Mouse (Mus musculus) retina, adult 2 months (tissue): ENCODE data around the gene Cped1.

Source experiments
- DNase-seq: peaks from one replicate; pipeline ENCODE4 v3.0.0-alpha.2; 2012; ENCODE audit warnings: low read depth, low spot score

Gene Cped1

DNA sequence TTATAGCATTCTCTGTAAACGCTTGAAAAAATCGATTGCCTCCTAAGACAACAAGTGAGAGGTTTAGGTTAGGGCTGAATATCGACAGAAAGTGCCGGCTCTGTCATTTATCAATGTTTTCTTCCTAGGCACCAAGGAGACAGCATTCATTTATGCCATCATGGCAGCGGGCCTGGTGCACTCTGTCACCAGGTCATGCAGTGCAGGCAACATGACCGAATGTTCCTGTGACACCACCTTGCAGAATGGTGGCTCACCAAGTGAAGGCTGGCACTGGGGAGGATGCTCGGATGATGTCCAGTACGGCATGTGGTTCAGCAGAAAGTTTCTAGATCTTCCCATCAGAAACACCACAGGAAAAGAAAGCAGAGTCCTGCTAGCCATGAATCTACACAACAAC, 305.1 kb downstream of the Cped1 start:
- no peak for DNase-seq

DNA sequence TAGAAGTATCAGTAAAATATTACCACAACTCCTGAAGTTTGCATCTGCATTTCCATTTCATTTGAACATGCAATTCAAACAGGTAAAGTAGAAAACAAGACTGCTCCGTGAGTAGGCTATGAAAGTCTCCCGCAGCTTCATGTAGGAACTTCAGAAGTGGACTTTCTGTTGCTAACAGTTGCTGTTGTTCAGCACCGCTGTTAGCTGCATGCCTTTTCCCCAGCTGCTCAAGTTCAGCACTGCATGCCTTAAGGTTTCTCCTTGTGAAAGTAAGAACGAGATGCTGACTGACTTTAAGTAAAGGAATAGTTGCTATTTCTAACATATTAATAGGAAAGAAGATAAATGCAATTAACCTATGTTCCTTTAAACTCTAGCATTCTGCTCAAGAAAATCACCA, 306.3 kb downstream of the Cped1 start:
- no peak for DNase-seq

DNA sequence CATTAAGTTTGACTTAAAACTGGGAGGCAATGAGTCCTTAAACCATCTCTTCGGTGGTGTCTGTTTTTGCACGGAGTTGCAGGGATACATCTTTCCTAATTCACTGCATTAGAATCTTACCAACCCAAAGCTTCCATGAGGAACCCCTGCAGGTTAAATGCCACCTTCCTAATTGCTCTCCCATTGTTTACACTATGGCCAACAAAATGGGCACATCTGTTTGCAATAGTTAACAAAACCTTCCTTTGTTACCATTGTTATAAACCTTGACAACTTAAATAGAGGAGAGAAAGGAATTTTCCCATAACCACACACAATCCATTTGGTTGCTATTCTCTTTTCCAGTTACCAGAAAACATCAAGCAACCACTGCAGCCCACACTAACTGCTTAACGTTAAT, 308.2 kb downstream of the Cped1 start:
- DNase-seq = no peak

DNA sequence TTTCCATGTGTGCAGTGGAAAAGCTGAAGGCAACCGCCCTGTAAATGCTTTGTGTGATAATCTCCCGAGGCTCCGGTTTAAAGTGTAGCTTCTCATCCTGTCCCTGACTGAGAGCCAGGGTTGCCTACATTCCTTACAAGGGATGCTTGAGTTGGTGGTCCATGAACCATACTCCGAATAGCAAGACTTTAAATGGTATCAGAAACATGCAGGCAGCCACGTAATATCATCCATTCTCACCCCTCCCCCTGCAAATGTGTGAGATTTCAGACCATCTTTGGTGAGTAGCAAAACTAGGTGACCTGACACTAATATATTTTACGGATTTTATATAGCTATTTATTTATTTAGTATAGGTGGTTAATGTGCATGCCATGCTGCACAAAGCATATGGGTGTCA, 311.3 kb downstream of the Cped1 start:
- no peak for DNase-seq

DNA sequence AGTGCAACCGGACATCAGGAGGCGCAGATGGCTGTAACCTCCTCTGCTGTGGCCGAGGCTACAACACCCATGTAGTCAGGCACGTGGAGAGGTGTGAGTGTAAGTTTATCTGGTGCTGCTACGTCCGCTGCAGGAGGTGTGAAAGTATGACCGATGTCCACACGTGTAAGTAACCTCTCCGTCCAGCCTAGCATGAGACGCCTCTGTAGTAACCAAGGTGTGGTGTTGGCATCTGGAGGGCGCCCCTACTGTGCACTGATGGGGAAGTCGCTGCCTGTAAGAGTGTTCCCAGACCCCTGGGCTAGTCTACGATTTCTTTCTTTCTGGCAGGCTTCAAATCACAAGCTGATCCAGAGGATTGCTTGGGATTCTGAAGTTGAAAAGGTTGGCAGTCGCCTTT, 312.3 kb downstream of the Cped1 start:
- DNase-seq = no peak
